Mouse (Mus musculus): Measurements from ENCODE around the gene Tmco1. TPM values are rescaled to one million over a fixed set of nuclear protein-coding genes. Genes with fewer than 3 reads are reported as not detected.

Tmco1 gene
- polyA plus RNA-seq, 1 experiment = 59.8 TPM

DNA sequence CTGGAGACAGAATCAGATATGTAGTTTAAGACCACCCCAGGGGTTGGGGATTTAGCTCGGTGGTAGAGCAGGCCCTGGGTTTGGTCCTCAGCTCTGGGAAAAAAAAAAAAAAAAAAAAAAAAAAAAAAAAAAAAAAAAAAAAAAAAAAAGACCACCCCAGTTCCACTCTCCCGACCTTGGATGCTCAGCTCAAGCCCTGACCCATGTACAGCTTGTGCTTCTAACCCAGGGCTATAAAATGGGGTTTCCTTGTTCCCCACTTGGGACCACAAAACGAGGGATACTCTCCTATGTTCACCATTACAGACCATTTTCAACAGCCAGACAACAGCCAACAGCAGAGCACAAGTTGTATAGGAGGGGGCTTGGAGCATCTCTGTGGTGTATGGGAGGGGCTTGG, 41.5 kb upstream of the Tmco1 start:
- H3ac ChIP-seq (ENCODE audit: control insufficient read depth, insufficient read length, low read depth) = no peak overlapping the region
- no peaks in the 10 kb centered on the region for H3K27me3 ChIP-seq (ENCODE audit: control insufficient read depth, insufficient read depth, insufficient read length)
- H3K79me3 ChIP-seq (ENCODE audit: low read depth) = peaks cover 90% of the 10 kb centered on the region
- peaks cover 15% of the 10 kb centered on the region for H3K36me3 ChIP-seq (ENCODE audit: control insufficient read depth, insufficient read depth)
- H3K4me3 ChIP-seq (ENCODE audit: insufficient read depth, poor library complexity, severe bottlenecking) = no peak overlapping the region
- TF ChIP-seq MYOG (IDR thresholded peaks at IDR 0.05; ENCODE audit: control insufficient read depth, extremely low read depth, insufficient read length) (no peak), MAX (IDR thresholded peaks at IDR 0.05) (no peak)
- peaks cover 96% of the 10 kb centered on the region for H3K79me2 ChIP-seq (ENCODE audit: control insufficient read depth, insufficient read depth)

DNA sequence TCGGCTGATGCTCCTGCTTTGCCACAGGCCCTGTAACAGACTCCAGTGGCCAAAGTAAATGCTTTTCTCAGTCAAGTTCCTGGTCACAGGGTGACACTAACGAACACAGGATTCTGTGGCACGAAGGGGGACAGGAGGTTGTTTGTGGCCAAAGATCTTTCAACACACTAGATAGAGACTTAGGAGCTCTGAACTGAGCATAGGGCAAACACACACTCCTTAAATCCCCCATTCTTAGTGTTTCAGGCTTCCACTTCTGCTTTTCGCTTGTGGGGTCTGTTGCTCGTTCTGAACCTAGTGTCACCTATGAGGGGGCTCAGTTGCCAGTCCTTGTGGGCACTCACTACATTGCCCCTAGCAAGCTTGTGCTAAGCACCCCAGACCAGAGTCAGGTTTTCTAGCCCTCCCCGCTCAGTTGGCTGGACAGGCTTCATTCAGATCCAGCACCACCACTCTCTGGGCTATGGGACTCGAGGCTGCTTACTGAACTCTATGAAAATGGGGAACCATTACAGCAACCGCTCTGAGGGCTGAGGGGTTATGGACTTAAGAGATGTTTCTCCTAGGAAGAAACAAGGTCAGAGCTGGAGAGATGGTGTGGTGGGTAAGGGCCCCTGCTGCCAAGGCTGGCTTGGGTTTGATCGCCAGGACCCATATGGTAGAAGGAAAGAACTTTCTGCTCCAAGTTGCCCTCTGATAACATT, 39.7 kb upstream of the Tmco1 start:
- Histone ChIP-seq H3K79me2 (ENCODE audit: control insufficient read depth, insufficient read depth) (peaks cover 96% of the 10 kb centered on the region), H3K27me3 (ENCODE audit: control insufficient read depth, insufficient read depth, insufficient read length) (no peaks in the 10 kb centered on the region), H3ac (ENCODE audit: control insufficient read depth, insufficient read length, low read depth) (no peak overlapping the region), H3K36me3 (ENCODE audit: control insufficient read depth, insufficient read depth) (peaks cover 15% of the 10 kb centered on the region), H3K4me3 (ENCODE audit: insufficient read depth, poor library complexity, severe bottlenecking) (no peak overlapping the region), H3K79me3 (ENCODE audit: low read depth) (peaks cover 88% of the 10 kb centered on the region)
- TF ChIP-seq CTCF (IDR thresholded peaks at IDR 0.05; ENCODE audit: control insufficient read depth, insufficient read depth, insufficient read length) = no peak
- no peak for TF ChIP-seq MYOD1 (IDR thresholded peaks at IDR 0.05; ENCODE audit: control insufficient read depth, insufficient read length, low read depth)
- no peak for TF ChIP-seq USF1 (IDR thresholded peaks at IDR 0.05; ENCODE audit: low read depth)
- no peak for TF ChIP-seq MAX (IDR thresholded peaks at IDR 0.05)
- no peak for TF ChIP-seq FOSL1 (IDR thresholded peaks at IDR 0.05; ENCODE audit: insufficient read depth, low read length, poor library complexity, severe bottlenecking)
- no peak for TF ChIP-seq CEBPB (IDR thresholded peaks at IDR 0.05; ENCODE audit: low read depth)
- no peak for TF ChIP-seq MYOG (IDR thresholded peaks at IDR 0.05; ENCODE audit: control insufficient read depth, extremely low read depth, insufficient read length)

DNA sequence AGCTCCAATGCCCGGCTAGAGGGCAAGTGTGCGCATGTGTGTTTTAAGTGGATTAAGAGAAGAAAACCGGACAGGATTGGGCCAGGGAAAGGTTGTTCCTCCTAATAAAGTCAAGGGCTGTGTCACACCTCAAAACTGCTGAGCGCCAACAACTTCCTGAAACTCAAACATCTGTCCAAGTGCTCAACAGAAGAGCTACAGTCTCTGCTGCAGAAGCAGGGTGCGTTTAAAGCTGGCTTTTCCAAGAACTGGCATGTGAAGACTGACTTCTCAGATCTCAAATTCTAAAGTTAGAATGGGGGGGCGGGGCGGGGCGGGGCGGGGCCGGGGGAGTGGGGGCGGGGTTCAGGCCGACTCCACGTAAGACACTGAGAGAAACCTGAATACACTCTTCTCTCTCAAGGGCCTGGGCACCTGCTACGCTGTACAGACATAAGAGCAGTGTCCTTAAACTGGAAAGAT, 38.8 kb upstream of the Tmco1 start:
- Histone ChIP-seq H3K36me3 (ENCODE audit: control insufficient read depth, insufficient read depth) (peaks cover 14% of the 10 kb centered on the region), H3K79me2 (ENCODE audit: control insufficient read depth, insufficient read depth) (peaks cover 96% of the 10 kb centered on the region), H3K79me3 (ENCODE audit: low read depth) (peaks cover 88% of the 10 kb centered on the region), H3ac (ENCODE audit: control insufficient read depth, insufficient read length, low read depth) (peak overlapping the region; percentile 41), H3K4me3 (ENCODE audit: insufficient read depth, poor library complexity, severe bottlenecking) (no peak overlapping the region), H3K27me3 (ENCODE audit: control insufficient read depth, insufficient read depth, insufficient read length) (no peaks in the 10 kb centered on the region)
- TF ChIP-seq CEBPB (IDR thresholded peaks at IDR 0.05; ENCODE audit: low read depth) (no peak), CTCF (IDR thresholded peaks at IDR 0.05; ENCODE audit: control insufficient read depth, insufficient read depth, insufficient read length) (no peak), USF1 (IDR thresholded peaks at IDR 0.05; ENCODE audit: low read depth) (no peak), MAX (IDR thresholded peaks at IDR 0.05) (no peak), FOSL1 (IDR thresholded peaks at IDR 0.05; ENCODE audit: insufficient read depth, low read length, poor library complexity, severe bottlenecking) (no peak), MYOG (IDR thresholded peaks at IDR 0.05; ENCODE audit: control insufficient read depth, extremely low read depth, insufficient read length) (no peak), MYOD1 (IDR thresholded peaks at IDR 0.05; ENCODE audit: control insufficient read depth, insufficient read length, low read depth) (no peak)

DNA sequence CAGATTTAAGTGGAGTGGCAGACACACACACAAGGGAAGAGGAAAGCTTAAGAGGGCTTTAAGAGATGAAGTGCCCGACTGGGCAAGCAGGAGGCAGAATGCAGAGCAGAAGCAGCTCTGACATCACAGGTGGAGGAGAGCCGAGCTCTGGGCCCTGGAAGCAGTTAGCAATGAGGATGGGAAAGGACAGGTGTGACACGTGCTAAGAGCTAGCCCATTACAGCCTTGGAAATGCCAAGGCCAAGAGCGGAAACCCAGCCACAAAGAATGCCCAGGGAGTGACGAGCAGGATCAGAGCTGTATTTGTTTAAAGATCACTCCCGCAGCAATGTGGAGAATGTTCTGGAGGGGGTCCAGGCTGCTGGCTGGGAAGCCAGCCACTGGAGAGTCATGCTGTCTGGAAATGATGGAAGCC, 38.3 kb upstream of the Tmco1 start:
- Histone ChIP-seq H3K79me3 (ENCODE audit: low read depth) (peaks cover 88% of the 10 kb centered on the region), H3K4me3 (ENCODE audit: insufficient read depth, poor library complexity, severe bottlenecking) (no peak overlapping the region), H3K36me3 (ENCODE audit: control insufficient read depth, insufficient read depth) (peaks cover 13% of the 10 kb centered on the region), H3ac (ENCODE audit: control insufficient read depth, insufficient read length, low read depth) (no peak overlapping the region), H3K27me3 (ENCODE audit: control insufficient read depth, insufficient read depth, insufficient read length) (no peaks in the 10 kb centered on the region), H3K79me2 (ENCODE audit: control insufficient read depth, insufficient read depth) (peaks cover 96% of the 10 kb centered on the region)
- peak; percentile 96 for TF ChIP-seq MYOD1 (IDR thresholded peaks at IDR 0.05; ENCODE audit: control insufficient read depth, insufficient read length, low read depth)
- TF ChIP-seq MYOG (IDR thresholded peaks at IDR 0.05; ENCODE audit: control insufficient read depth, extremely low read depth, insufficient read length) = no peak
- peak; percentile 86 for TF ChIP-seq MAX (IDR thresholded peaks at IDR 0.05)
- TF ChIP-seq USF1 (IDR thresholded peaks at IDR 0.05; ENCODE audit: low read depth) = peak; percentile 40
- no peak for TF ChIP-seq CEBPB (IDR thresholded peaks at IDR 0.05; ENCODE audit: low read depth)

DNA sequence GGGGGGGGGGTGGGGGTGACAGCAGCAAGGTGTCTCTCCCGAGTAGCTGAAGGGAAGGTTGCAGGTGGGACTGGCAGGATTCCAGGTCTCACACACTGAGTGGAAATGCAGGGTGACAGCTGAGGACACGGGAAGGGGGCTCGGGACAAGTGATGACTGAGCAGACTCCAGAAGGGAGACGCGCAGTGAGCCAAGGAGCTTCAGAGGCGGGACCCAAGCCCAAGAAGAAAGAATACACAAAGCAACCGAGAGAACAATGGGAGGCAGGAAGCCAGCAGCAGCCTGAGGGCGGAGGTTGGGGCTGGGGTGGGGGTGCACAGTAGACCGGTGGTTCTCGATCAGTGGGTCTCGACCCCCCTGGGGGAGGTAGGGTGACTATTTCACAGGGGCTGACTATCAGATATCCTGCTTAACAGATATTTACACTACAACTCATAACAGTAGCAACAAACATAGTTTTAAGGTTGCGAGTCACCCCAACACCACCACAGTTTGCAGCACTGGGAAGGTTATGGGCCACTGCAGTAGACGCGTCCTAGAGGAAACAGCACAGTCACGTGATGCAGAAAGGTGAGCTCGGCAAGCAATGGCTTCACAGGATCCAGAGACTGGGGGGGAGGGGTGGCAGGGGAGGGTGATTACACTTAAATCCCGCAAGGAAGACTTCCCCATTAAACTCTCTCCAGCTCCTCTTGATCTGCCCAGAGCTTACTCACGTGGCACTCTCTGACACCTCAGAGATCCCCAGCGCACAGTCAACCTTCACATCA, 37.7 kb upstream of the Tmco1 start:
- TF ChIP-seq USF1 (IDR thresholded peaks at IDR 0.05; ENCODE audit: low read depth) (peak; percentile 93), MAX (IDR thresholded peaks at IDR 0.05) (peak; percentile 17), MYOG (IDR thresholded peaks at IDR 0.05; ENCODE audit: control insufficient read depth, extremely low read depth, insufficient read length) (no peak), FOSL1 (IDR thresholded peaks at IDR 0.05; ENCODE audit: insufficient read depth, low read length, poor library complexity, severe bottlenecking) (no peak)
- Histone ChIP-seq H3K36me3 (ENCODE audit: control insufficient read depth, insufficient read depth) (peaks cover 8% of the 10 kb centered on the region), H3ac (ENCODE audit: control insufficient read depth, insufficient read length, low read depth) (peak overlapping the region; percentile 30), H3K79me3 (ENCODE audit: low read depth) (peaks cover 88% of the 10 kb centered on the region), H3K4me3 (ENCODE audit: insufficient read depth, poor library complexity, severe bottlenecking) (peak overlapping the region; percentile 6), H3K79me2 (ENCODE audit: control insufficient read depth, insufficient read depth) (peaks cover 96% of the 10 kb centered on the region), H3K27me3 (ENCODE audit: control insufficient read depth, insufficient read depth, insufficient read length) (no peaks in the 10 kb centered on the region)

DNA sequence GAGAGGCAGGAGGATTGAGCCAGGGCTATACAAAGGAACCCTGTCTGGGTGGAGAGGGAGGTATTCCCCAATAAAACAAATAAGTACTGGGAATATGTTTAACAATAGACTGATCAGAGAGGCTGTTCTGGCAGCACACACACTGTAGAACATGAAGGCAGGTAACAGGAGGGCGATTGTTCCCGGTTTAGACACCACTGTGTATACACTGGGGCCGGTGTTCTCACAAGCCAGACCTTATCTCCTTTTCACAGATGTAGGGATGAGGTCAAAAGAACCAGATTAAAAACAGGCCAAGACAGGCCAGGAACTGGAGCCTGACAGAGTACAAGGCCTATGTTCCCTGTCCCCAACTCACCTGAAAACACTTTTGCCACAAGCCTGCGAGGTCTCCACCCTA, 36.9 kb upstream of the Tmco1 start:
- H3ac ChIP-seq (ENCODE audit: control insufficient read depth, insufficient read length, low read depth) = peak overlapping the region; percentile 30
- H3K79me2 ChIP-seq (ENCODE audit: control insufficient read depth, insufficient read depth) = peaks cover 96% of the 10 kb centered on the region
- H3K27me3 ChIP-seq (ENCODE audit: control insufficient read depth, insufficient read depth, insufficient read length) = no peaks in the 10 kb centered on the region
- H3K4me3 ChIP-seq (ENCODE audit: insufficient read depth, poor library complexity, severe bottlenecking) = no peak overlapping the region
- TF ChIP-seq USF1 (IDR thresholded peaks at IDR 0.05; ENCODE audit: low read depth) (no peak), MAX (IDR thresholded peaks at IDR 0.05) (no peak), MYOG (IDR thresholded peaks at IDR 0.05; ENCODE audit: control insufficient read depth, extremely low read depth, insufficient read length) (no peak), CTCF (IDR thresholded peaks at IDR 0.05; ENCODE audit: control insufficient read depth, insufficient read depth, insufficient read length) (no peak), FOSL1 (IDR thresholded peaks at IDR 0.05; ENCODE audit: insufficient read depth, low read length, poor library complexity, severe bottlenecking) (no peak), CEBPB (IDR thresholded peaks at IDR 0.05; ENCODE audit: low read depth) (no peak), MYOD1 (IDR thresholded peaks at IDR 0.05; ENCODE audit: control insufficient read depth, insufficient read length, low read depth) (no peak)
- H3K79me3 ChIP-seq (ENCODE audit: low read depth) = peaks cover 88% of the 10 kb centered on the region
- H3K36me3 ChIP-seq (ENCODE audit: control insufficient read depth, insufficient read depth) = peaks cover 8% of the 10 kb centered on the region

All from C2C12 (cell line).